Mouse (Mus musculus) cerebellum, adult 9-10 months (tissue): ENCODE data around the gene Gm49333.
A peak's percentile ranks its signal among the peaks of the same experiment; 100 is the strongest.
"Not testable (repeated sequence)": the region's sequence is repeated elsewhere in the genome, so short reads cannot be mapped to it uniquely, and the experiment has no call there.

Experiments used
- DNase-seq: peaks from one replicate; pipeline ENCODE4 v3.0.0; 2022

Gm49333 gene

GRCm38 (mm10) chr16:20628871-20629391 lies 17.5 kb downstream of the Gm49333 start:
- DNase-seq, result no peak

GRCm38 (mm10) chr16:20629731-20630634 lies 18.6 kb downstream of the Gm49333 start, which contains the start of gene Ece2:
TSS of gene Ece2 (plus strand) at chr16:20629828.
- peak; percentile 67 for DNase-seq

DNA sequence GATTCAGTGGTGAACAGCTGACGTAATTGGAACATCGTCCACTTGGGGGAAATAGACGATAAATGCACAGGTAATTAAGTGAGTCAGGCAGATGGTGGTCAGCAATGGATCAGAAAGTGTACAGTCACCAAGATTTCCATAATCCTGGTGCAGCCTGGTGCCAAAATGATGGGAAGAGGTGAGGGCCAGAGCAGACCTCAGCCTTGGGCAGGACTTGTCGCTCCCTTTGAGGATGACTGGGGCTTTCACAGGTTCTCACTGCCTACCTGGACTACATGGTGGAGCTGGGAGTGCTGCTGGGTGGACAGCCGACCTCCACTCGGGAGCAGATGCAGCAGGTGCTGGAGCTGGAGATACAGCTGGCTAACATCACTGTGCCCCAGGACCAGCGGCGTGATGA lies 26.0 kb downstream of the Gm49333 start:
- DNase-seq, result no peak

DNA sequence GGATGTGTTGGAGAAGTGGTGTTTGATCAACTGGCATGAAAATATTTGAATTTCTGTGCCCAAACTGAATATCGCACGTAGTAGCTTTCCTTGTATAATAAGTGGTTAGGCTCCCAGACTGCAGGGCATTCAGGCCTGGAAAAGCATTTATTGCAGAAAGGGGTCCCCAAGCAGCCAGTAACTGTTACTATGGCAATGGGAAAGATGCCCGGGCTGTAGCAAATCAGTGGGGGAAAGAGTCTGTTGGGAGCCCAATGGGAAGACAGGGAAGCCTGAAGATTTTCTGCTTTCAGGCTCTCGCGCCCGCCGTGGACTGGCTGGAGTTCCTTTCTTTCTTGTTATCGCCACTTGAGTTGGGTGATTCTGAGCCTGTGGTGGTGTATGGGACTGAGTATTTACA lies 27.0 kb downstream of the Gm49333 start:
- no peak for DNase-seq

GRCm38 (mm10) chr16:20642161-20642560 lies 30.8 kb downstream of the Gm49333 start:
- peak; percentile 77 for DNase-seq

GRCm38 (mm10) chr16:20643911-20644310 lies 32.5 kb downstream of the Gm49333 start:
- no peak for DNase-seq

- DNase-seq, result peak; percentile 95
These were observed 39.9 kb downstream of the Gm49333 start, which contains the start of gene Psmd2 for GRCm38 (mm10) chr16:20651076-20651946. TSS of gene Psmd2 (plus strand) at chr16:20651652.

DNA sequence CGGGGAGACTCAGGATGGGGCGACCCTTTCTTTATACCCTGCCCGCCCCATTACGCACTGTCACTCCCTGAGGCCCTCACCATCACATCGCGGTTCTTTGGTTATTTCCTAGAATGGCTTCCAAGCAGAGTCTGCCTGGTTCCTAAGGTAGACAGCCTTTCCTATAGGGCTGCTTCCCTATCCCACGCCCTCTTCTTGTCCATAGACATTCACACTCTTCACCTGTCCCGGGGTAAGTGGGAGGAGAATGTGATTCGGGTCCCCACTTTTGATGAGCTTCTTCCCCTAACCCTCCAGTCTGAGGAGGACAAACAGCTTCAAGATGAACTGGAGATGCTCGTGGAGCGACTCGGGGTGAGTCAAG lies 40.5 kb downstream of the Gm49333 start:
- DNase-seq, result no peak

- no peak for DNase-seq
These were observed 41.9 kb downstream of the Gm49333 start for GRCm38 (mm10) chr16:20653315-20653714.

GRCm38 (mm10) chr16:20657661-20658060 lies 46.3 kb downstream of the Gm49333 start:
- no peak for DNase-seq

DNA sequence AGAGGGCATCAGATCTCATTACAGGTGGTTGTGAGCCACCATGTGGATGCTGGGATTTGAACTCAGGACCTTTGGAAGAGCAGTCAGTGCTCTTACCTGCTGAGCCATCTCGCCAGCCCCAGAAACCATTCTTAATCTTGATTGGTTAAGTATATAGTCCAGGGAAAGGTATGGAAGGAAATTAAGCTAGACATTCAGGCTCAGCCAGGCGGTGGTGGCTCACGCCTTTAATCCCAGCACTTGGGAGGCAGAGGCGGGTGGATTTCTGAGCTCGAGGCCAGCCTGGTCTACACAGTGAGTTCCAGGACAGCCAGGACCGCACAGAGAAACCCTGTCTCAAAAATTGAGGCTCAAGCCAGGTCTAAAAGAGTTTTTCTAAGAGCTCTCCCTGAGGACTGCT lies 56.6 kb downstream of the Gm49333 start, which contains the start of gene Eif4g1:
TSS of gene Eif4g1 (plus strand) at position 301 of the 400 bp plus-strand sequence.
- DNase-seq, result not testable (repeated sequence)

DNA sequence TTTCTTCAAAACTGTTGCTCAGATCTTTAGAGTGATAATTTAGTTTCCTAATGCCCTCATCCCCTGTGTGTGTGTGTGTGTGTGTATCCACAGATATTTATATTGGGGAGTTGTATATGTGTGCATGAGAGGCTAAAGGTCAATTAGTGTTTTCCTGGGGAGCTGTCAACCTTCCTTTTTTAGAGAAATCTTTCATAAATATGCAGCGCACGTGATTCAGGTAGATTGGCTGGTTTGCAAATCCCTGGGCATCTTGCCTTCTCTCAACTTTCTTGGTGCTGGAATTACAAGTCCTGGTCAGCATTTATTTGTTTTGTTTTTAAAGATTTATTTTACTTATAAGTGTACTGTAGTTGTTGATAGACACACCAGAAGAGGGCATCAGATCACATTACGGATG lies 58.9 kb downstream of the Gm49333 start:
- DNase-seq, result no peak

DNA sequence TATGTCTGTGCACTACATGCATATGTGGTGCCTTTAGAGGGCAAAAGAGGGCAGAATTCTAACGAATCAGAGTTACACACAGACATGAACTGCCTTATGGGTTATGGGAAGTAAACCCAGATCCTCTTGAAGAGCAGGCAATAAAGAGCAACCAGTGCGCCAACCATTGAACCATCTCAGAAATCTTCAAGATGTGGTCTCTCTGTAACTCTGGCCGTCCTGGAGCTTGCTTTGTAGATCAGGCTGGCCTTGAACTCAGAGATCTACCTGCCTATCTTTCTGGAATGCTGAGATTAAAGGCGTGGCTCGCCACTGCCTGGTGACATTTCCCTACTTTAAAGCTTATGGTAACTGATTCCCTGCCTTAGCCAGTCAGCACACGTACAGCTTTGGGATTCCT lies 60.5 kb downstream of the Gm49333 start:
- DNase-seq, result no peak

DNA sequence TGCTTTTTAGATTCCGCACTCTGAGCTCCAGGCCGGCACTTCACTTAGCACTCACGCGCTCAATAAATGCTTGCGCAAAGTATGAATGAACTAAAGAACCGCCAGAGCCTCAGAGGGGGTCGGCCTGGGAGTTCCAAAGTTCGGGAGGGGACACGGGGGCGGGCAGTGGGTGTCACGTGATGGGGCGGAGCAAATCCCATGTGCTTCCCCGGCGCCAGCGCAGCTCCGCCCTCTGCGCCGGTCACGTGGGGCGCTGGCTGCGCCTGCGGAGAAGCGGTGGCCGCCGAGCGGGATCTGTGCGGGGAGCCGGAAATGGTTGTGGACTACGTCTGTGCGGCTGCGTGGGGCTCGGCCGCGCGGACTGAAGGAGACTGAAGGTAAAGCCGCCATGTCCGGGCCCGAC lies 61.1 kb downstream of the Gm49333 start:
- DNase-seq, result peak; percentile 95

- DNase-seq, result peak; percentile 61
These were observed 61.7 kb downstream of the Gm49333 start for GRCm38 (mm10) chr16:20672965-20673705.

GRCm38 (mm10) chr16:20673706-20674303 lies 62.4 kb downstream of the Gm49333 start:
- peak; percentile 57 for DNase-seq

DNA sequence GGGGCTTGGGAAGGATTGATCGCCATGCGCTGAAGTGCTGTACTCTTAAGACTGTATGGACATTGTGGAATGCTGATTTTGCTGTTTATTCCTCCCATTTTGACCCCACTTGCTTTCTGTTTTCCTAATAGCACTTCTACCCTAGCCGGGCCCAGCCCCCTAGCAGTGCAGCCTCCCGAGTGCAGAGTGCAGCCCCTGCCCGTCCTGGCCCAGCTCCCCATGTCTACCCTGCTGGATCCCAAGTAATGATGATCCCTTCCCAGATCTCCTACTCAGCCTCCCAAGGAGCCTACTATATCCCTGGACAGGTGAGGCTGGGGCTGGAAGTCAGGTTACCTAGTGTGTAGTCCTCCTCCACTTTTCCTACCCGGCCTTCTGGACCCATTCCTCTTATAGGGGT lies 63.8 kb downstream of the Gm49333 start:
- no peak for DNase-seq

- DNase-seq, result no peak
These were observed 65.3 kb downstream of the Gm49333 start for GRCm38 (mm10) chr16:20676702-20677101.

DNA sequence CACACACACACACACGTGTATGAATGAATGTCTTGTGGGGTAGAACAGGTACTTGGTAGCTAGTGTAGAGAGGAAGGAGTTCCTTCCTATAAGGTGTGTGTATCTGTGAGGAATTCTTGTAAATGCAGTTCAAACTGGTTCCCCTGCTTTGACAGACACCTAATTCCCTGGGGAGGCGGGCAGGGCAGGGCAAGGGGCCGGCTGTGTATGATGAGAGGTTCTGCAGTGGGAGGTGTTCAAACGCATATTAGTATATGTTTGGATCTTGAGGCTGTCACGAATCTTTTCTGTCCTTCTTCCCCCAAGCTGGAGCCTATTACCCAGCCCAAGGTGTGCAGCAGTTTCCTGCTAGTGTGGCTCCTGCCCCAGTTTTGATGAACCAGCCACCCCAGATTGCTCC lies 66.0 kb downstream of the Gm49333 start:
- no peak for DNase-seq

GRCm38 (mm10) chr16:20677974-20678675 lies 66.7 kb downstream of the Gm49333 start:
- DNase-seq, result peak; percentile 77

DNA sequence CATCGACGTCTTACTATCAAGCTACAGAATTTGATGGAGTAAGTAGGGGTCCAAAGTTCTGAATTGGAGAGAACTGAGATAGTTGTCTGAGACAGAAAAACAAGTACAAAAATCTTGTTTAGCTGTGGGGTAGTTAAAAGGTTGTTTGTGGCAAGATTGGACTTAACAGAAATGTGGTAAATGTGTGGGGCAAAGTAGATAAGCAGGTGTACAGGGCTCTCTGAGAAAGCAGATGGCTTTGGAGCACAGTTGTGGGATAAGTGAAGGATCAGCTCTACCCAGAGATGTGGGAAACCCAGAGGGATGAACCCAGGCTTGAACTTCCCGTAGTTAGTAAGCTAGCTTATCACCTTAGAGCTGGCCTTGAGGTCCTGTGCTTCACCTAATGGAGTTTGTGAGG lies 79.4 kb downstream of the Gm49333 start:
- DNase-seq, result no peak
